In the genomic region with DNA sequence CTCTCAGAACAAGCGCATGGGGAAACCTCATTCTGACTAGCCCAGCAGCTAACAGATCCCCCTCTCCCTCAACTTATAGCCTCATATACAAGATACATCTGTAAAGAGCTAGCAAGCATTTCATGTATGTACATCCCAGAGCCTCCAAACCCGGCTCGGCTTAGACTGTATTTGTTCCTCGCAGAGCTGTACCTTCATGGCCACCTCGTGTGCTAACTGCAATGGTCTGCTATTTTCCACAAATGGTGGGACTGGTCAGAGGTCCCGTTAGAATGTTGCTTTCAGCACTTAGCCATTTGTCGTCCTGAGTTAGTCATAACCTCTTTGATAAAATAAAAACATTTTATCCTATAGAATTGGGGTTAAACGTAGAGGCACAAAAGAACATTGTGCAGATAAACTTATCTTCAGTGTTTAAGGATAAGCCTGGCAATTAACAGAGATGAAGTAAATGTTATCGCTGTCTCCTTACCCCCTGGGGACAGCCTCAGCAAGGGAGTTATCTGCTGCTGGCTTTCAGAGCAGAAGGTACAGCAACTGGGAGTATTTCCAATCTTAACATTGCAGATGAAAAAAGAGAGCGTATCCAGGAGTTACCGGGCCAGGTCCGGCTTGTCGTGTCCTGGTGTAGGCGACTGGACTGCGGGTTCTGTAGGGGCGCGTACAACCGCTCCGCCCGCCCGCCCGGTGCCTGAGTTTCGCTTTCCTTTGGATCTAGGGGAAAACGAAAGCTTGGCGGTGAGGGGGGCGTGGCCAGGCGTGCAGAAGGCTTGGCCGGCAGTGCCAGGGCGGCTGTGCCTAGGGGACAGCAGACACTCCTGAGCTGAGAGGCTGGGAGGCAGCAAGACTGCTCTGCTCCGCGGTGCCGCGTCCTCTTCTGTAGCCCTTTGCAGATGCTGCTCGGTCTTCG, we compare ENCODE assay signal across 8 mouse cellular contexts. TPM values are rescaled to one million over a fixed set of nuclear protein-coding genes. Genes with fewer than 3 reads are reported as not detected.
DNase-seq lines count a peak whose midpoint lies in the region; ATAC-seq and TF ChIP-seq lines count a peak whose summit lies in the region.

A gene (plus strand): TSS at position 780 of the 910 bp plus-strand sequence.

- H3K27ac ChIP-seq in ES-E14 (ENCODE audit: insufficient read depth, low read depth, low read length, poor library complexity, severe bottlenecking) = no peak within 1 kb of the TSS
- H3K27ac ChIP-seq in forebrain, embryonic 14.5 days (ENCODE audit: low read depth, low read length) = no peak within 1 kb of the TSS
- peak within 1 kb of the TSS; percentile 90 for H3K27ac ChIP-seq in liver, postnatal 0 days (ENCODE audit: low read depth)
- H3K27ac ChIP-seq in neural tube, embryonic 13.5 days (replicated peaks) = no peak within 1 kb of the TSS

- H3K4me1 ChIP-seq in ES-E14 (ENCODE audit: control insufficient read depth in 2 of 2, insufficient read depth in 2 of 2, low read length in 2 of 2, poor library complexity in 1 of 2) = peaks cover 0 to 2% of the 10 kb centered on the region in 2 experiments; a peak in 1 of 4 replicates
- H3K4me1 ChIP-seq in forebrain, embryonic 14.5 days (ENCODE audit: control insufficient read depth, insufficient read depth, low read length) = peaks cover 3% of the 10 kb centered on the region; the same call in 1 of the 2 replicates
- peaks cover 44% of the 10 kb centered on the region for H3K4me1 ChIP-seq in liver, postnatal 0 days (ENCODE audit: insufficient read depth)
- peaks cover 12% of the 10 kb centered on the region for H3K4me1 ChIP-seq in neural tube, embryonic 13.5 days (replicated peaks)

- H3K4me3 ChIP-seq in ES-E14 (ENCODE audit: insufficient read depth in 1 of 2, low read depth in 1 of 2, low read length in 2 of 2, poor library complexity in 1 of 2, severe bottlenecking in 1 of 2) = peak within 1 kb of the TSS; percentile 21 to 34; a peak in 2 of 4 replicates
- H3K4me3 ChIP-seq in forebrain, embryonic 14.5 days (ENCODE audit: low read depth, low read length) = peak within 1 kb of the TSS; percentile 48
- peak within 1 kb of the TSS; percentile 68 for H3K4me3 ChIP-seq in liver, postnatal 0 days (ENCODE audit: low read depth, low read length)
- peak within 1 kb of the TSS; percentile 53 for H3K4me3 ChIP-seq in neural tube, embryonic 13.5 days

- peak; percentile 83 for TF ChIP-seq EP300 in liver, postnatal 0 days (IDR thresholded peaks at IDR 0.05; ENCODE audit: low read depth)

- peak; percentile 95 for ATAC-seq in forebrain, embryonic 14.5 days
- ATAC-seq in liver, postnatal 0 days = peak; percentile 92
- peak; percentile 95 for ATAC-seq in neural tube, embryonic 13.5 days (ENCODE audit: low read depth)

- peak; percentile 45 for DNase-seq in ES-E14 (ENCODE audit: low read depth, low spot score)
- peak; percentile 35 for DNase-seq in cerebellum, adult 11 months
- peak; percentile 85 for DNase-seq in forebrain, embryonic 14.5 days (ENCODE audit: low spot score)
- peak; percentile 89 to 92 for DNase-seq in heart, postnatal 14 days
- DNase-seq in layer of hippocampus, adult 11-12 months (ENCODE audit: low spot score) = peak; percentile 75
- DNase-seq in liver, postnatal 0 days = peak; percentile 96
- DNase-seq in telencephalon, adult 2 months (ENCODE audit: low read depth, low spot score) = peak; percentile 27

- H3K4me2 ChIP-seq in forebrain, embryonic 14.5 days (ENCODE audit: low read length) = peak within 1 kb of the TSS; percentile 74
- peak within 1 kb of the TSS; percentile 69 for H3K4me2 ChIP-seq in liver, postnatal 0 days (ENCODE audit: low read depth, low read length)
- peak within 1 kb of the TSS; percentile 80 for H3K4me2 ChIP-seq in neural tube, embryonic 13.5 days

- no peaks in the 10 kb centered on the region for H3K27me3 ChIP-seq in forebrain, embryonic 14.5 days (replicated peaks; ENCODE audit: control insufficient read depth, insufficient read depth, low read length)
- no peaks in the 10 kb centered on the region for H3K27me3 ChIP-seq in liver, postnatal 0 days (ENCODE audit: insufficient read depth, low read length)
- peaks cover 21% of the 10 kb centered on the region for H3K27me3 ChIP-seq in neural tube, embryonic 13.5 days

- H3K36me3 ChIP-seq in ES-E14 (ENCODE audit: control insufficient read depth, insufficient read depth, low read length, poor library complexity, severe bottlenecking) = no peaks in the 10 kb centered on the region
- H3K36me3 ChIP-seq in forebrain, embryonic 14.5 days (ENCODE audit: control insufficient read depth, insufficient read depth, low read length) = no peaks in the 10 kb centered on the region
- no peaks in the 10 kb centered on the region for H3K36me3 ChIP-seq in liver, postnatal 0 days (replicated peaks; ENCODE audit: insufficient read depth, low read length)
- H3K36me3 ChIP-seq in neural tube, embryonic 13.5 days = no peaks in the 10 kb centered on the region

- H3K9ac ChIP-seq in ES-E14 (ENCODE audit: insufficient read depth, low read depth, low read length, poor library complexity, severe bottlenecking) = no peak within 1 kb of the TSS; the same call in 1 of the 2 replicates
- peak within 1 kb of the TSS; percentile 63 for H3K9ac ChIP-seq in forebrain, embryonic 14.5 days (ENCODE audit: low read length)
- H3K9ac ChIP-seq in liver, postnatal 0 days (replicated peaks) = peak within 1 kb of the TSS; percentile 79
- peak within 1 kb of the TSS; percentile 72 for H3K9ac ChIP-seq in neural tube, embryonic 13.5 days

- intact Hi-C loops in heart, postnatal 14 days (cut with DNase I) = no loop called here

- in situ Hi-C loops in ES-E14 (cut with MboI; ENCODE audit: low sequenced_read_pairs in 2 of 2, unreplicated experiment in 2 of 2) = no loop called here

- no peak for TF ChIP-seq CTCF in liver, postnatal 0 days (IDR thresholded peaks at IDR 0.05; ENCODE audit: low read depth)

- WGBS in forebrain, embryonic 14.5 days = 11% methylated on average over 34 of the region's 35 CpGs
- 2% methylated on average over 35 of the region's 35 CpGs for WGBS in liver, postnatal 0 days (ENCODE audit: insufficient replicate concordance)
- WGBS in neural tube, embryonic 13.5 days = 11% methylated on average over 35 of the region's 35 CpGs

- no peaks in the 10 kb centered on the region for H3K9me3 ChIP-seq in ES-E14 (ENCODE audit: control insufficient read depth, insufficient read depth, low read depth, low read length)
- no peaks in the 10 kb centered on the region for H3K9me3 ChIP-seq in forebrain, embryonic 14.5 days (replicated peaks; ENCODE audit: control insufficient read depth, low read length)
- H3K9me3 ChIP-seq in liver, postnatal 0 days (ENCODE audit: low read length) = no peaks in the 10 kb centered on the region
- H3K9me3 ChIP-seq in neural tube, embryonic 13.5 days = no peaks in the 10 kb centered on the region

TF ChIP-seq in ES-E14, 5 proteins besides CTCF, POLR2A, EP300 and RAD21:
- no peak for TF ChIP-seq MAFK (IDR thresholded peaks at IDR 0.05; ENCODE audit: insufficient read depth, low read depth, low read length)
- no peak for TF ChIP-seq CHD2 (IDR thresholded peaks at IDR 0.05; ENCODE audit: low read depth, low read length)
- TF ChIP-seq HCFC1 (IDR thresholded peaks at IDR 0.05; ENCODE audit: borderline replicate concordance, insufficient read depth, low read length) = no peak
- TF ChIP-seq ZC3H11A (IDR thresholded peaks at IDR 0.05; ENCODE audit: borderline replicate concordance, low read depth, low read length) = no peak
- TF ChIP-seq ZNF384 (IDR thresholded peaks at IDR 0.05; ENCODE audit: low read depth, low read length) = no peak
TF ChIP-seq in ES-E14: peak in this region for 0.

RNA-seq across cellular contexts. Expression of the gene that starts here (rescaled TPM):
- total RNA-seq in ES-E14 (2012; rRNA removed) = 0.09 TPM in 1 of 2 replicates, not detected in the other
- polyA plus RNA-seq in forebrain, embryonic 14.5 days (2014; fragmentation: Nextera tagmentation; extraction: Ambion mirVana) = 0.76 and 1.1 TPM in 2 replicates
- 1 to 10 TPM in 1 of 2 experiments, under 1 TPM in 1; 0.86 to 1.0 TPM for total RNA-seq in heart, postnatal 14 days (2021)
- 19.2 and 24.1 TPM in 2 replicates for polyA plus RNA-seq in liver, postnatal 0 days (2015; fragmentation: Nextera tagmentation; extraction: Ambion mirVana)
- 1.0 and 2.9 TPM in 2 replicates for polyA plus RNA-seq in neural tube, embryonic 13.5 days (2015; fragmentation: Nextera tagmentation; extraction: Ambion mirVana)

Comparison
In these comparisons a context has a peak if more than half of its experiments do, and no peak if none do; other contexts are left out.
1. Peak in DNase-seq and H3K4me3 ChIP-seq in ES-E14; RNA of the gene not detected or under 1 TPM.
2. DNase-seq: peak in every context shown above with its lines; median percentile 96 in liver, postnatal 0 days; 90 in heart, postnatal 14 days; 85 in forebrain, embryonic 14.5 days; 75 in layer of hippocampus, adult 11-12 months; 45 in ES-E14; 35 in cerebellum, adult 11 months; 27 in telencephalon, adult 2 months.